Mouse (Mus musculus) common myeloid progenitor, adult 5-6 weeks (primary cell): Measurements from ENCODE around the gene Kmt5c. TPM values are rescaled to one million over a fixed set of nuclear protein-coding genes. Genes with fewer than 3 reads are reported as not detected.

Experiments
- ATAC-seq: replicated peaks from 2 replicates; pipeline ENCODE4 v1.8.0; 2016; ENCODE audit warnings: low read depth, mild to moderate bottlenecking, moderate TSS enrichment, inconsistent platforms; ENCODE audit not compliant: poor library complexity, severe bottlenecking
- total RNA-seq: library from RNA; stranded (forward); fragments of 200-1000, 187-1606 nt; gene quantifications from 2 replicates; pipeline ENCODE4 v1.2.3, GENCODE M21; 2017

Gene Kmt5c
- total RNA-seq, 1 experiment from 2014 or later, result 37.9 TPM

DNA sequence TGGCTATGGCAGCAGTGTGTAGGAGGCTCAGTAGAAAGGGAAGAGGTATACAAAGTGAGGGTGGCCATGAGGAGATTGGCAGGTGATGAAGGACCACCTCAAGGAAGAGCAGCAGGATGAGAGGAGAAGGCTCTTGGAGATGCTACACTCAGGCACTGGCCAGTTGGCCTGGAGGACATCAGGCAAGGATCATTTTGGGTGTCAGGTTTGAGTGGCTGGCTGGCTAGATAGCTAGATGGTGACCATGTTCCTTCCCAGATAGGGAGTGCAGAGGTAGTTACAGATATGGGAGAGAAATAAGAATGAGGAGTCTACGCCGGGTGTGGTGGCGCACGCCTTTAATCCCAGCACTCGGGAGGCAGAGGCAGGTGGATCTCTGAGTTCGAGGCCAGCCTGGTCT is 5.0 kb downstream of the Kmt5c start:
- no peak for ATAC-seq

DNA sequence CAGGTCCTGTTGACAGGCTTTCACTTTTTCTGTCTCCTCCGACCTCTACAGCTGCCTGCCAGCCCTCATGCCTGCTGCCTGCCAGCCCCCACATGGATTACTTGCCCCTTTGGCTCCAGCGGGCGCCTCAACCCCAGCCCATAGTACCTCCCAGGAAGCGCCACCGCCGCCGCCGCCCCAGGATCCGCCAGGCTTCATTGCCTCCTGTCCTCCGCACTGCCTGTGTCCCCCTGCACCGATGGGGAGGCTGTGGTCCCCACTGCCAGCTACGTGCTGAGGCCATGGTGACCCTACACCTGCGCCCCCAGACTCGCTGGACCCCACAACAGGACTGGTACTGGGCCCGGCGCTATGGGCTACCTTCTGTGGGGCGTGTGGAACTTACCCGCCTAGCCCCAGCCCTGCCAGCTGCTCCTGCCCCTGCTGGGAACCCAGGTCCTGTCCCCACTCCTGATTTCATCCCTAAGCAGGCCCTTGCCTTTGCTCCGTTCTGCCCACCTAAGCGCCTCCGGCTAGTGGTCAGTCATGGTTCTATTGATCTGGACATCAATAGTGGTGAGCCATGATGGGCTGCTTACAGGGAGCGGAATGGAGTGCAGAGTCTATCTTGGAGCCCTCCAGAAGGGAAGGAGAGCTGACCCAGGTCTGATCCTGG is 6.5 kb downstream of the Kmt5c start:
- no peak for ATAC-seq

DNA sequence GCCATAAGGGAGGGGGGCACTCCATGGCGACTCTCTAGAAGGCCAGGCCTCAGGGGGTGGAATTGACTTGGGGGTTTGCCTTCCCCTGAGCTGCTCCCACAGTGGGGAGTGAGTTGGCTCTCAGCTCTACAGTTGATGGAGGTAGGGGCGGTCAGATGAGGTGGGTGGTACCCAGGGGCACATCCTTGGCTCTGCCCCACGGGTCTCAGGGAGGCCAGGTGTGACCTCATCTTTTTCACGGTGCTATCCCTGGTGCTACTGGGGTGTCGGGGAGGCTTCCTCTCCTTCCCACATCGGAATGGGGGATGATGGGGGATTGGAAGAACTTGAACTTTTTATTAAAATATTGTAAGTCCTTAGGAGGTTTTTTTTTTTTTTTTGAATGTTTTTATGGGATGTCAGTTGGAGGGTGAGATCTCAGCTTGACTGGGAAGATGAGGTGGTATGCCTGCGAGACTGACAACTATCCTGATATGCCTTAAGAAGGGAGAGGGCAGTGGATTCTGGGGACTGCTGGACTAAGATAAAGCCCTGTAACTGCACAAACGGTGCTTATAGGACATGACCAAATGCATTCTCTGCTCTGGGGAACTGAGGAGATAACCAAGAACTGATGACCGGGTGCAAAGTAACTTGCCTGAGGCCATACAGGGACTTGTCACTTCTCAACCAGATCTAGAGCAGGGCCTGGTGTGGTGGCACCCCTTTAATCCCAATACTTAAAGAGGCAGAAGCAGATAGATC is 7.4 kb downstream of the Kmt5c start:
- ATAC-seq, result peak; percentile 16; the same call in 1 of the 2 replicates

DNA sequence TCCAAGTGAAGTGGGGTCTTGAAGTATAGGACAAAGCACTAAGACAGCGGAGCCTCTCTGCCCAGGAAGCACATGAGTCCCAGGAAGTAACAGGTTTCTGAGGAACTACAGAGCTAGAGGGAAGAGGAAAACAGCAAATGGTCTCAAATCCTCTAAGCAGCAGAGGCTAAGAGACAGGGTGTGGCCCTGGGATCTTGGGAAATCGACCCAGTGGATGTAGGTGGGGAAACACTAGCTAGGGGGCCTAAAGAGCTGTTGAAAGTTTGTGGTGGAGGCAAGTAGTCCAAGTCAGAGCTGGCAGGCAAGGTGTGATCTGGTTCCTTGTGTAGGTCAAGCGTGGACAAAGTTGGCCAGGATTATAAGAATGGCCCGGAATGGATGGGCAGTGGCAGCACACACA is 8.4 kb downstream of the Kmt5c start:
- no peak for ATAC-seq

DNA sequence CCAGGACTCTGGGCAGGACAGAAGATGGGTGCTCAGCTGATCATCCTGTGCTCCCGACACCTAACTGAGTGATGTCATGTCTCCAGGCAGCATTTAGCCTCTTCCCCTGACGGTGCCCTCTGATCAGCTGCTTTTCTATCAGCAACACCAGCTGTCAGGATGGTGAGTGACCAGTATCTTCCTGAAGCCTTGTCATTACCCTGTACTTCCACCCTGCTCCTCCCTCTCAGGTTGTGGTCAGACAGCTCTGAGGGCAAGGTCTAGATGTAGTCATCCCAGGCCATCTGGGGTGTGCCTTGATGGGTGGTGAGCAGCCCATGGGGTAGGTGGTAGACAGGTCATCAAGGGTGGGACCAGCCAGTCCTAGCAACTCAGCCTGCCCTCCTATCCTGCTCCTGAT is 9.3 kb downstream of the Kmt5c start:
- ATAC-seq, result no peak

DNA sequence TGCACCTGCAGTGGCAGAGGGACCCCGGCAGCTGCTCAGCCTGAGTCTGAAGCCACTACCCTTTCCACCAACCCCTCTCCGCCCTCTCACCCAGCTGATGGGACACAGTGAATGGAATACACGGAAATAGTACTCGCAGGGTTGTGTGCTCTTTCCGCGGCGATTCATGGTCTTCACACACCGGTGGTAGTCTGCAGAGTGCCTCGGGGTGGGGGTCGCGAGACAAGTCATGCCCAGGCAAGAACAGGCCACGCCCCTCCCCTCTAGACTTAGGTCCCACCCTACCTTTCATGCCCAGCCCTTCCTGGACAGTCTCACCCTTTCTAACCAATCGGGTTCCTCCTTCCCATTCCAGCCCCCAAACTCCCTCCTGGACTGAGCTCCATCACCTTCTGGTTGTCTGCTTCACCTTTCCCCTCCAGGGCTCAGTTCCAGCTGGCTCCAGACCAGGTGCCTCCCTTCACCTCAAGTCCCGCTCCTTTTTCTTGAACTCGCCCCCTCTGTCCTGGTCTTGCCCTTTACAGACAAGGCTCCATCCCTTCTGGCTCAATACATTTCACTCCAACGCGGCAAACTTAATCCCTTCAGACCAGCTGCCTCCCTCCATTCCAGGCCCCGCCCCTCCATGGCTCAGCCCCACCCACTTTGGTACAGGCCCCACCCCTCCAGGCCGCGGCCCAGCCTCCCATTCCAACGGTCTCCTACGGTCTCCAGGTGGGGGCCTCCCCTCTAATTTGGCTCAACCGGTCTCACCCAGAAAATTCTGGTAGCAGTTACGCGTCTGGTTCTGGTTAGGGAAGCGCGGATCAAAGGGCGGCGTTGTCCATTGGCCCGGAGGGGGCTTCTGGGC is 12.3 kb downstream of the Kmt5c start:
- ATAC-seq, result peak; percentile 47

DNA sequence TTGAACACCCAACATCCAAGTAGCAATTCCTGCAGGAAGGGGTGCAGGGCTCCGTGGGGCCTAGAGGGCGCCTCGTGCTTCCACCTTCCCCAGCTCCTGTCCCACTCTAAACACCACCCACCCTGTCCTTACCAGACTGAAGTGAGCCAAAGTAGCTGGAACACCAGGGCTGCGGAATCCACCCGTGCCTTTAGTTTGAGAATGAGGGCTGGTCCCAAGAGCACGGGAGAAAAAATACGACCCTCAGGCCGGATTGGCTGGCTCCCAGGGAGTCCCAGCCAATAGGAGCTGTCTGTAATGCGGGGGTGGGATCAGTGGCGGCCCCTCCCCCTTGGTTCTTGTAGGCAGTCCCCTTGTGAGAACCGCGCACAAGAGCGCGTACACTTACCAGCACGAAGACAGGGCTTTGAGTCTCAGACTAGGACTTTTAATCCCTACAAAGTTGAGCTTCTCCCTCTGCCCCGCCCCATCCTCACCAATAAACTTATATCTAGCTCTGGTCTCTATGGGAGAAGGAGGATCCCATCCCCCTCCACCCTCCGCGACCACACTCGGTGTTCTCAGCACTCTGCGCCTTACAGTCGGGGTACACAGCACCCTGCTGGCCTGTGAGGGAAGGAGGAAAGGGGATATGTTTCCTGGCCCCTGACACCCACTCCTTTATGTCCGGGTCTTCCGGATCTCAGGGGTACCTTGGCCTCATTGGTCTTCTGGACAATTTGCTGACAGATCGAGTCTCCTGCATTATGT is 13.1 kb downstream of the Kmt5c start, which contains the start of gene Cox6b2:
Gene Cox6b2, minus strand, starts transcription at position 274 of the 750 bp plus-strand sequence.
- ATAC-seq, result peak; percentile 84

DNA sequence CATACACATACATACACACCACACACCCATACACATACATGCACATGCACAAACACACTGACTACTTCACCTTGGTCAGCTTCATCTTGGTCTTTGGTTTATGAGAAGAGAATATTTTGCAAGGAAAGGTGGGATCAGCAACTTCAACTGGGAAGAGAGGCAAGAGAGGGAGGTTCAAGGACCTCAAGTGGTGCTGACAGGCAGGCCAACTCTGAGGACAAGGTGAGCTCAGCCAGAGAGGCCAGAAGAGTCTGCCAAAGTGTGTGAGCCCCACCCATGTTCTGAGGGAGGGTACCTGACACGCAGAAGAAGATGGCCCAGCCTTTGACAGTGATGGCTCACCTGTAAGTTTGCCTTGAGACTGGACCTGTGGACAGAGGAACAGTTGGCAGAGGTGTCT is 19.8 kb downstream of the Kmt5c start:
- ATAC-seq, result no peak

DNA sequence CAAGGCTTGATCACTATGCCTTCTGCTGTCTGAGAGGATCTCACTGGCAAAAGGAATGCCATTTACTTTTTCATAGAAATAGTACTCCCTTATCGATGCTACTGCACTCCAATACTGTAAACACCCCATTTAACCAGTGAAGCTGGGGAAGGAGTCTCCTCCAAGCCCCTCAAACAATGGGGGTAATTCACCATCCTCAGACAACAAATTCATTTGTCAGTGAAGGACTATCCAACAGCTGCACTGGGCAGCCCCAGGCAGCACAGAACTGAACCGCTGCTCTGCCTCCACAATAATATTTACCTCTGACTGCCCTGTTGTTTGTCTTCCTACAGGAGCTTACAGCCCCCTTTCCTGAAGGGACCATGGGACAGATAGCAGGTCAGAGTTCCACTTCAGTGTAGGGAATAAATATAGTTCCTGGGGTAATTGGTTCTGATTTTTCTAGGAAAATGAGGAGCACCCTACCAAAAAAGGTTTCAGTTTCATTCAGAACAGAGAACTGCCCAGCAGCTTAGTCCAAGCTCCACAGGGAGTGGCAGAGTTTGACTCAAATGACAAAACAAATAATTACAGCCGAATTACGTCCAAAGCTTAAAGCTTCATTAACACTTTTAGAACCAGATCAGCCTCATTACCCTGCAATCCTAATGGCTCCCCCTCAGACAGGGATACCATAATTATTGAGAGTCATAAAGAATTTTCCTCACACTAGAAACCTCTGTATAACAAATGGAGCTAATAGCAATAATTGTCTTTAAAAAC is 25.2 kb downstream of the Kmt5c start:
- no peak for ATAC-seq

DNA sequence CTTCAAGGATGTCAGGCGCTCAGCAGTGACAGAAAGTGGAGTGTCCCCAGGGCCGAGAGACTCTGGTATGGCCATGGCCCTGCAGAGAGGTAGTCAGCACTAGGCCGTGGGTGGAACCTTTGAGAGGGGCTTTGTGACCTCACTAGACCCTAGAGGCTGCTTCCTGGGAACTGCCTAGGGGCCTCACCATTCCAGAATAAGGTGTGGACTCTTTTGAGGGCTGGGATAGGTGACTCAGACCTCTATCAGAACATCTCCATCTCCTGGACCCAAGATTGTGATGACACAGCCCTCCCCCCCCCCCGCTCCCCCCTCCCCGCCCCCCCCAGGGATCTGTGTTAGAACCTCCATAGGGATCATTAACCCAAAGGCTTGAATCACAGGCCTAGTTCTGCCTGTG is 31.3 kb downstream of the Kmt5c start, which contains the start of gene Fam71e2:
Gene Fam71e2, minus strand, starts transcription at position 101 of the 400 bp plus-strand sequence.
- no peak for ATAC-seq

DNA sequence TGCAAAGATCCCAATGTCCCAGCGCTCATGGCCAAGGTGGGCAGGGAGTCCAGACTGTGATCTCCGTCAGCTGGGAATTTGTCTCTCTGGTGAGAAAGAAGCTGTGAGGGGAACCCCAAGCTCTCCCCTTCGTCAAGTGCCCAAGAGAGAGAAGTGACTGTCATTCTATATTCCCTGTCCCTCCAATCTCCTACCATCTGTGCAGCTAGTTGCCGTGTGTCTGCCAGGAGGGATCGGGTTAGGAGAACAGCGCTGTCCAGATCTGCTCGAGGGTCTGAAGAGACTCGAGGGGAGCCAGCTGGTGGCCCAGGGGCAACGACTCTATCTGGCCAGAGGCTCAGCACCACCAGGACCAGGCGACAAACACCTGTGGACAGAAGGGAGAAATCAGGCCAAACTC is 36.2 kb downstream of the Kmt5c start:
- ATAC-seq, result no peak

DNA sequence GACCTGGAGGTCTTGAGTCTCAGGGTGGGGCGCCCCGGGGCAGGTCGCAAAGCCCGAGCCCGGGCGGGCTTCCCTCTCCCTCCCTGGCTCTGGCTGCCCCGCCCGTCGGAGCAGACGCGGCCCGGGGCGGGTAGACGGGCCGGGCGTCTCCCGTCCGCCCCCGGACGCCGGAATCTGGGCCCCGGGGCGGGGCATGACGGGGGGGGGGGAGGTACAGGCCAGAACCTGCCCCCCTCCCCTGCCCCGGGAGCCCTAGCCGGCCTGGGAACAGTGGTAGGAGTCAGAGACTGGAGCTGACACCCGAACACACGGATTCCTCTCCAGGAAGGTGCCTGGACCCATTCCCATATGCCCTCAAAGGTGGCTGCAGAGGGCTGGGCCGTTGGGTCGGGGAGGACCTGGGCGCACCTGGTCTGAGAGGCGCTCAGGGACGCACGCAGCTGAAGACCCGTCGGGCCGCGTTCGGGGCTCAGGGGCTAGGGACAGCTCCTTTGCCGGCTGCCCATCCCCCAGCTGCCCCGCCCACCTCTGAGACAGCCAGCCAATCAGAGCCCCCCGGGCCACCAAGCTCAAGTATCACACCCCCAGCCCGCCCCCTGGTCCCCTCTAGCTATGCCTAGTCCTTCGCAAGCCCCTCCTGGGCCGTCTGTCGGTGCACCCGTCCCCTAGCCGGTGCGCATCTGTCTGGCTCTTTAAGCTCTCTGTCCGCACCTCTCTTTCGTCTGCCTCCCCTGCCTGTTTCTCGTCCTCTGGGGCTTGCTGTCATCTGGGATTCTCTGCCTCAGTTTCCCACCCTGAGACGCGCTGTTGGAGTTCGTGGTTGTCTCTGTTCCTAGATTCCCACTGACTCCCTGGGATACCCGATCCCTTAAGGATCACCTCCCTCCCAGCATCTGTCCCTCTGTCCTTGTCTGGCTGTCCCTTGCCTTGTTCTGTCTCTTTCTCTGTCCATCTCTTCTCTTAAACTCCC is 37.2 kb downstream of the Kmt5c start:
- no peak; the same call in 1 of the 2 replicates for ATAC-seq

DNA sequence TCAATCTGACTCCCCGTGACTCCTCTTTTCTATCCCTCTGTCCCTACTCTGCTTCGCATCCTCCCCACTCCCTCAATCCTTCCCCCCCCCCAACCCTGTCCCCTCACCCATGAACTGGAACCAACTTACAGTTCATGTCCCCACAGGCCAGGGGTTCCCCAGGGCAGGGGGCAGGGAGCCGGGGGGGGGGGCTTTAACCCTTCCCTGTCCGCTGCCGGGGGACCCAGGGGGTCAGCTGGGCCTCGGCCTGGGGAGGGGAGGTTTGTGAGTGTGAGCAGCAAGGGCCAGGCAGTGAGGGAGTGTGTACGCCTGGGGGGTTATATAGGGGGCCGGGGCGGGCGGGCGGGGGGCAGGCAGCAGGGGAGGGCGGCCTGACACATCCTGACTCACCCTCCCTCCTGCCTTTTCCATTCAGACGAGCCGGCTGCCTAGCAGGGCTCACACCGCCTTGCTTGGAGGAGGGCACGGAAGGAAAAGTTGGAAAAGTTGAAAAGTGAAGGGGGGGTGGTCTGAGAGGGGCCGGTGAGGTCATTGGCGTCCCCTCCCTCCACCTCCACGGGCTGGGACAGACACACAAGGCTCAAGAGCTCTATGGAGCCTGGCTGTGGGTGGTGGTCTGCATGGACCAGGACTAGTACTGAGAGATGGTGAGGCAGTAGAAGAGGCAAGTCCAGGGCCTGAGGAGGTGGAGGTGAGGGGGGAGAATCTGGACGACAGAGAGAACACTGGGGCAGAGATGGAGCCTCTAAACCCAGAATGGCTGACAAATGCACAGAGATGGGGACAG is 38.1 kb downstream of the Kmt5c start:
- no peak for ATAC-seq

DNA sequence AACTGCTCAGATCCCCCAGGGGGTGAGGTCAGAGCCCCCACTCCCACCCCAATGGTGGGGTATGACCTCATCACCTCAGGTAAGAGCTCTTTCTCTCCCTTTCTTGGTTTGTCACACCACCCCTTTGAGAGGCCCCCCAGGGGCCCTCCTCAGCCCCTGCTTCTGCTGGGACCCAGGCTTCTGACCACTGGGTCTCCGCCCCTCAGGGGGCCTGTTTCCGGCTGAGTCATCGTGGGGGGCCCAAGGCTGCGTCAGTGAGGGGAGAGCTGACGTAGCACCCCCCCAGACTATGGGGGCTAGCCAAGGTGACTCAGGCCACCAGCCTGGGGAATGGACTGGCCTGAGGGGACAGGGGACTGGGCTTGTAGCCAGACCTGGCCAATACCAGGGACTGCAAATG is 40.0 kb downstream of the Kmt5c start:
- 0 out of 2 replicates have a peak, but pooled peaks have one; percentile 9 for ATAC-seq

DNA sequence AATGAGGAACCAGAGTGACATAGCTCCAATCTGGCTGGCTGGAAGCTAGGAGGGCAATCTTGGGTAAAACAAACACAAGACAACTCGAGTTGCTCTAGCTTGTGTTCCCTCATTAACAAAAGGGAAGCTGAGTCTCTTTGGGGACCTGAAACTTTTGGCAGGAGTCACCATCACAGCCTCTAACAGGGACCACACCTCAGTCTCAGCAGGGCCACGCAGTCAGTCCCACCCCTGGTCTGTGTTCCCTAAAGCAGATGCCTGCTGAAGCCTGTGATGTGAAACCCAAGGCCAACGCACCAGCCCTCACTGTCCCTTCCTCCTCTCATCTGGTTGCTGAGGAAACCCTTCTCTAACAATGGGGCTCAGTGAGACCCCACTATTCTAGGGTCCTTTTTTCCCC is 42.2 kb downstream of the Kmt5c start:
- ATAC-seq, result no peak

DNA sequence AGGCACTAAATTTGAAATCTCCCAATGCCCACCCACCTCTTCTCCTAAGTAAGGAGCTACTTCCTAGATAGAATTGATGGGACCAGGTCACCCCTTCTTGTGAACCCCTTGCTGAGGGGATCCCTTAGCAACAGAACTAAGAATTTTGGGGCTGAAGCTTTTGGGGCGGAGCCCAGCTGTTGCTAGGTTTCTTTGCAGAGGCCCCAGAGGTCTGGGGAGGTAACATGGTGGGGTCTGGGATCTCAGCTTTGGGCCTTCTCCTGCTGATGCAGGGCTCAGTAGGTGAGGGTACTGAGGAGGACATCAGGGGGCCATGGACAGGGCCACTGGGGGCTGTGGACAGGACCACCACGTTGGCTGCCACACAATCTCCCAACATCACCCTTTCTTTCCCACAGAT is 42.8 kb downstream of the Kmt5c start, which contains the start of the genes Il11 and Tmem190:
Gene Il11, minus strand, starts transcription at position 101 of the 400 bp plus-strand sequence.
Gene Tmem190, plus strand, starts transcription at position 179 of the 400 bp plus-strand sequence.
- ATAC-seq, result no peak

DNA sequence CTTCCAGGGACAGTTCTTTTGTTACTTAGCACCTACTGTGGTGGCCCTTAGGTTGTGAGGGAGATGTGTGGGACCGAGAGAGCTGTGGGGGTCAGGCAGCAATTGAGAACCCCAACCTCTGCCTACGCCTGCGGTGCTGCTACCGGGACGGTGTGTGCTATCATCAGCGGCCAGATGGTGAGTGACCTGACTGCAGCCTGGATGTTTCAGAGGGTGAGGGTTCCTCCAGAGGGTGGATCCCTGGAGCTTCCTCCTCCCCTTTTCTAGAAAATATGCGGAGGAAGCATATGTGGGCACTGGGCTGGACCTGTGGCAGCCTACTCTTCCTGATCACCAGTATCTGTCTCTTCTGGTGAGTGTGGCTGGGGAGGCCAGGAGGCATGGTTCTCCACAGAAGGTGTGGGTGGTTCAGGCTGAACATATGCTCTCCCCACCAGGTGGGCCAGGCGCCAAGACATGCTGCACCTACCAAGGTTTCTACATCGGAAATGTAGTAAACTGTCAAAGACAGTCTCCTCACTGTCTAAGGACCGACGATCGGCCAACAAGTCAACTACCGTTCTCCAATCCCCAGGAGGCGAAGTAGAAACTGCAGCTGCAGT is 43.9 kb downstream of the Kmt5c start:
- peak; percentile 56 for ATAC-seq
